ENCODE assay signal across 8 mouse cellular contexts in genomic region chr6:125090341-125091085, GRCm38 (mm10). TPM values are rescaled to one million over a fixed set of nuclear protein-coding genes. Genes with fewer than 3 reads are reported as not detected.
DNase-seq lines count a peak whose midpoint lies in the region; ATAC-seq and TF ChIP-seq lines count a peak whose summit lies in the region.

No protein-coding gene starts in this region.

- H3K4me1 ChIP-seq in lung, embryonic 15.5 days: peaks cover 42% of the 10 kb centered on the region
- H3K4me1 ChIP-seq in embryonic facial prominence, embryonic 15.5 days: peaks cover 28% of the 10 kb centered on the region
- peaks cover 47% of the 10 kb centered on the region for H3K4me1 ChIP-seq in limb, embryonic 10.5 days
- peaks cover 23% of the 10 kb centered on the region for H3K4me1 ChIP-seq in olfactory bulb, adult 2 months (ENCODE audit: control insufficient read depth, insufficient read depth, low read length)

- no peak for TF ChIP-seq POLR2A in olfactory bulb, adult 2 months (IDR thresholded peaks at IDR 0.05; ENCODE audit: insufficient read depth, low read depth, low read length)

- no peaks in the 10 kb centered on the region for H3K27me3 ChIP-seq in lung, embryonic 15.5 days
- no peaks in the 10 kb centered on the region for H3K27me3 ChIP-seq in embryonic facial prominence, embryonic 15.5 days
- H3K27me3 ChIP-seq in limb, embryonic 10.5 days (ENCODE audit: low read depth, poor library complexity, severe bottlenecking): no peaks in the 10 kb centered on the region

- peak overlapping the region; percentile 30 for H3K9ac ChIP-seq in lung, embryonic 15.5 days
- H3K9ac ChIP-seq in embryonic facial prominence, embryonic 15.5 days: no peak overlapping the region

- TF ChIP-seq CTCF in olfactory bulb, adult 2 months (IDR thresholded peaks at IDR 0.05; ENCODE audit: insufficient read depth, low read depth, low read length): no peak

- 51% methylated on average over 10 of the region's 10 CpGs for WGBS in lung, embryonic 15.5 days
- 56% methylated on average over 10 of the region's 10 CpGs for WGBS in embryonic facial prominence, embryonic 15.5 days
- 57% methylated on average over 10 of the region's 10 CpGs for WGBS in limb, embryonic 10.5 days
- 38% methylated on average over 10 of the region's 10 CpGs for WGBS in olfactory bulb, adult 2 months

- peak overlapping the region; percentile 97 for H3K27ac ChIP-seq in lung, embryonic 15.5 days
- peak overlapping the region; percentile 94 for H3K27ac ChIP-seq in embryonic facial prominence, embryonic 15.5 days (replicated peaks)
- H3K27ac ChIP-seq in limb, embryonic 10.5 days: peak overlapping the region; percentile 91
- H3K27ac ChIP-seq in olfactory bulb, adult 2 months (ENCODE audit: insufficient read depth, low read depth, low read length): peak overlapping the region; percentile 92

- no peaks in the 10 kb centered on the region for H3K9me3 ChIP-seq in lung, embryonic 15.5 days
- H3K9me3 ChIP-seq in embryonic facial prominence, embryonic 15.5 days (replicated peaks): no peaks in the 10 kb centered on the region
- no peaks in the 10 kb centered on the region for H3K9me3 ChIP-seq in limb, embryonic 10.5 days (replicated peaks)

- no peak for ATAC-seq in lung, embryonic 15.5 days (ENCODE audit: borderline replicate concordance, extremely low read depth, low FRiP score, low TSS enrichment)
- no peak for ATAC-seq in embryonic facial prominence, embryonic 15.5 days (ENCODE audit: insufficient number of reproducible peaks, low FRiP score, low TSS enrichment, low read depth)

- no peak for DNase-seq in lung, postnatal 10 days
- no peak for DNase-seq in limb, embryonic 10.5 days (ENCODE audit: low spot score)
- no peak for DNase-seq in right cerebral cortex, postnatal 25 days
- DNase-seq in urinary bladder, adult 18-20 months (ENCODE audit: low spot score in 2 of 2): no peak
- no peak for DNase-seq in ovary, postnatal 36 days (ENCODE audit: low spot score)

- H3K36me3 ChIP-seq in lung, embryonic 15.5 days: no peaks in the 10 kb centered on the region
- H3K36me3 ChIP-seq in embryonic facial prominence, embryonic 15.5 days: no peaks in the 10 kb centered on the region
- no peaks in the 10 kb centered on the region for H3K36me3 ChIP-seq in limb, embryonic 10.5 days

- H3K4me3 ChIP-seq in lung, embryonic 15.5 days: 0 out of 2 replicates have a peak overlapping the region, but pooled peaks have one; percentile 27
- H3K4me3 ChIP-seq in embryonic facial prominence, embryonic 15.5 days (replicated peaks): 0 out of 2 replicates have a peak overlapping the region, but pooled peaks have one; percentile 21
- H3K4me3 ChIP-seq in limb, embryonic 10.5 days: peak overlapping the region; percentile 43
- no peak overlapping the region for H3K4me3 ChIP-seq in olfactory bulb, adult 2 months (ENCODE audit: insufficient read depth, low read depth, low read length)

- peak overlapping the region; percentile 63 for H3K4me2 ChIP-seq in lung, embryonic 15.5 days
- H3K4me2 ChIP-seq in embryonic facial prominence, embryonic 15.5 days (replicated peaks): peak overlapping the region; percentile 53

RNA-seq across cellular contexts. Expression of gene Chd4, which starts 5.3 kb away (rescaled TPM):
- polyA plus RNA-seq in lung, embryonic 15.5 days (2015; fragmentation: Nextera tagmentation; extraction: Ambion mirVana): 68.5 and 69.3 TPM in 2 replicates
- 70.8 and 77.0 TPM in 2 replicates for polyA plus RNA-seq in embryonic facial prominence, embryonic 15.5 days (2015; fragmentation: Nextera tagmentation; extraction: Ambion mirVana)
- 104 and 109 TPM in 2 replicates for polyA plus RNA-seq in limb, embryonic 10.5 days (2016; fragmentation: Nextera tagmentation; extraction: Ambion mirVana)
- polyA plus RNA-seq in olfactory bulb, adult 2 months (2012; ENCODE audit: insufficient read depth, insufficient read length, low replicate concordance, missing spikeins): 91.6 and 138 TPM in 2 replicates

RNA-seq across cellular contexts. Expression of gene Lpar5, which starts 22.8 kb away (rescaled TPM):
- polyA plus RNA-seq in lung, embryonic 15.5 days (2015; fragmentation: Nextera tagmentation; extraction: Ambion mirVana): 0.38 and 0.69 TPM in 2 replicates
- 3.6 and 5.4 TPM in 2 replicates for polyA plus RNA-seq in embryonic facial prominence, embryonic 15.5 days (2015; fragmentation: Nextera tagmentation; extraction: Ambion mirVana)
- polyA plus RNA-seq in limb, embryonic 10.5 days (2016; fragmentation: Nextera tagmentation; extraction: Ambion mirVana): 0.14 and 0.18 TPM in 2 replicates
- polyA plus RNA-seq in olfactory bulb, adult 2 months (2012; ENCODE audit: insufficient read depth, insufficient read length, low replicate concordance, missing spikeins): not detected in 2 replicates

RNA-seq across cellular contexts. Expression of gene Acrbp, which starts 41.0 kb away (rescaled TPM):
- polyA plus RNA-seq in lung, embryonic 15.5 days (2015; fragmentation: Nextera tagmentation; extraction: Ambion mirVana): 10.8 and 12.9 TPM in 2 replicates
- polyA plus RNA-seq in embryonic facial prominence, embryonic 15.5 days (2015; fragmentation: Nextera tagmentation; extraction: Ambion mirVana): 12.5 and 18.4 TPM in 2 replicates
- 10.1 and 13.0 TPM in 2 replicates for polyA plus RNA-seq in limb, embryonic 10.5 days (2016; fragmentation: Nextera tagmentation; extraction: Ambion mirVana)
- polyA plus RNA-seq in olfactory bulb, adult 2 months (2012; ENCODE audit: insufficient read depth, insufficient read length, low replicate concordance, missing spikeins): not detected in 2 replicates

RNA-seq across cellular contexts. Expression of gene Nop2, which starts 41.2 kb away (rescaled TPM):
- polyA plus RNA-seq in lung, embryonic 15.5 days (2015; fragmentation: Nextera tagmentation; extraction: Ambion mirVana): 56.5 and 58.8 TPM in 2 replicates
- 57.5 and 58.3 TPM in 2 replicates for polyA plus RNA-seq in embryonic facial prominence, embryonic 15.5 days (2015; fragmentation: Nextera tagmentation; extraction: Ambion mirVana)
- 94.6 and 119 TPM in 2 replicates for polyA plus RNA-seq in limb, embryonic 10.5 days (2016; fragmentation: Nextera tagmentation; extraction: Ambion mirVana)
- not detected in 2 replicates for polyA plus RNA-seq in olfactory bulb, adult 2 months (2012; ENCODE audit: insufficient read depth, insufficient read length, low replicate concordance, missing spikeins)

RNA-seq across cellular contexts. Expression of gene Ing4, which starts 51.0 kb away (rescaled TPM):
- 138 and 149 TPM in 2 replicates for polyA plus RNA-seq in lung, embryonic 15.5 days (2015; fragmentation: Nextera tagmentation; extraction: Ambion mirVana)
- 154 TPM in 2 replicates for polyA plus RNA-seq in embryonic facial prominence, embryonic 15.5 days (2015; fragmentation: Nextera tagmentation; extraction: Ambion mirVana)
- 121 and 145 TPM in 2 replicates for polyA plus RNA-seq in limb, embryonic 10.5 days (2016; fragmentation: Nextera tagmentation; extraction: Ambion mirVana)
- polyA plus RNA-seq in olfactory bulb, adult 2 months (2012; ENCODE audit: insufficient read depth, insufficient read length, low replicate concordance, missing spikeins): not detected in 2 replicates
